Mouse (Mus musculus) thymus, postnatal 4 days (tissue): ENCODE results near the gene Dcdc2b.

ENCODE experiments used
- DNase-seq: peaks from one replicate; pipeline ENCODE4 v3.0.0; 2021

Gene Dcdc2b

DNA sequence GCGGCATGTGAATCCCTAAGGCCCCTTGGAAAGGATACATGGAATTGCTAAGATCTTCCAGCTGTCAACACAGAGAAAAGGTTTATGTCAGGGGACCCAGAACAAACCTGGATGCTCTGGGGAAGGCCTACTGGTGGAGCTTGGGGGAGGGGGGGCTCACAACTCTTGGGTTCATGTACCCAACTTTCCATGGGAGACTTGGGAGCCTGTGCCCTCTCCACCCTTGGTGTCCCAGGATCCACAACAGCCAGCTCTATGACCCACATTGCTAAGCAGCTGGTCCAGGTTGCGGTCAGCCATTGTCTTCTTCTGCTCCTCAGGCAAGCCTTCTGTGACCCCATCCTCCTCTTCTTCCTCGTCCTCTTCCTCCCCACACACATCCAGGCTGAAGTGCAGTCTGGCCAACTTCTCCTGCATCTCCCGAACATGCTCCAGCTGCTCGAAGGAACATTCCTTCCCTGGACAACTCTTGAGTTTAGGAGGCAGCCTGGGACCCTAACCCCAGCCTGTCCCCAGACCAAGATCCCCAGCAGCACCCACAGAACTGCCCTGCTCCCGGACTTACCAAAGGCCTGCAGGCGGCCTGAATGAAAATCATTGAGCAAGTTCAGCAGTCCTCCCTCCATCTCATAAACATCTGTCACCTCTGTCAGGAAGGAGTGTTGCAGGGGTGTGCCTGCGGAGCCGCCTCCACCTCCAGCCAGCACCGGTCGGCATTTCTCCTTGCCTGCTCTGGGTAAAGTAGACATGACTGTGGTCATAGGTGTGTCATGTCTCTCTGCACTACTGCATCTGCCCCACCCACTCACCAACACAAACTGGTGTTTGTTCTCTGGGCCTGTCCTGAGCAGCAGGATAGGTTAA is 6.6 kb upstream of the Dcdc2b start:
- DNase-seq, result no peak

DNA sequence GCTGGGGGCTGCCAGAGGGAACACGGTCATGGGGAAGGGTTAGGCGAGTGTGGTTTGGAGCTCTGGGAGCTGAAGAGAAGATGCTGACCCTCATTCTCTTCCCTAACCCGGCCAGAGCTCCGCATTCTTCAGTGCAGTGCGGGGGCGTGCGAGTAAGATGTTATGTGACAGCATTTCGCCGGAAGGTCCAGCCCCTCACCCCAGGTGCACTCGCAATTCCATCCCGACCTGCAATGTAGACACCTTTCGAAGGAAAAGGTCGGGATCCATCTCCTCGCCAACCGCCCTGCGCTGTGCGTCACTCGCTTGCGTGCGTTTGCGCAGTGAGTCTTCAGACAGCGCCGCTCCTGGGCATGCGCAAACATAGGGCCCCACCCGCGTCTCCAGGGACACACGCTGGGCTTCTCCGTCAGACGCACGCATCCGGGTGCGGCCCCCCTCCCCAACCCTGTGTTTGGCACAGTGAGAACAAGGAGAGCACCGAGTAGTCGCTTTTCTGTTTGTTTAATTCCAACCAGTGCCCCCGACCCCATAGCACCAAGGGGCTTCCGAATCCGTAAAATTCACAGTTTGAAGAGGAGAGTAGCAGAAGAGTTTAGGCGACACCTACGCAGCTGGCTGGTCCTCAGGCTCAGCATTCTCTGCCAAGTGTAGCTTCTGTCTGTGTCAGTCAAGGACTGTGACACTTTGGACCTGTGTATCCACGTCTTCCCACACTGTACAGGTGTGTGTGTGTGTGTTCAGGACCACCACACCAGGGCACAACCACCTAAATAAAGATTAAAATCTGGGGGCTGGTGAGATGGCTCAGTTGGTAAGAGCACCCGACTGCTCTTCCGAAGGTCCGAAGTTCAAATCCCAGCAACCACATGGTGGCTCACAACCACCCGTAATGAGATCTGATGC is 5.0 kb upstream of the Dcdc2b start, which contains the start of gene Iqcc:
Iqcc (minus strand) TSS at position 314 of the 906 bp plus-strand sequence.
- peak; percentile 96 for DNase-seq

DNA sequence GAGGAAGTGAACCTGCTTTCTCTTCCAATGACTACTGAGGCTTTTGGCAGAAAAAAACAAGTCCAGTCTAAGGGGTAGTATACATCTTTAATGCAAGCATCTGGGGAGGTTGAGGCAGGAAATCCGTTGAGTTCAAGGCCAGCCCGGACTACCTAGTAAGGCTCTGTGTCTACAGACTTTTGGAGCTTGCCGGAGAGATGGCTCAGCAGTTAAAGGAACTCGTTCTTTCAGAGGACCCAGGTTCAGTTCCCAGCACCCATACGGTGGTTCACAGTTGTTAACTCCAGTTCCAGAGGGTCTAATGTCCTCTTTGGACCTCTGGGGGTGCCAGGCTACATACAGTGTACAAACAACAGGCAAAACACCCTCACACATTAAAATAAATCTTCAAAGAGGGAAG is 4.0 kb upstream of the Dcdc2b start:
- no peak for DNase-seq

DNA sequence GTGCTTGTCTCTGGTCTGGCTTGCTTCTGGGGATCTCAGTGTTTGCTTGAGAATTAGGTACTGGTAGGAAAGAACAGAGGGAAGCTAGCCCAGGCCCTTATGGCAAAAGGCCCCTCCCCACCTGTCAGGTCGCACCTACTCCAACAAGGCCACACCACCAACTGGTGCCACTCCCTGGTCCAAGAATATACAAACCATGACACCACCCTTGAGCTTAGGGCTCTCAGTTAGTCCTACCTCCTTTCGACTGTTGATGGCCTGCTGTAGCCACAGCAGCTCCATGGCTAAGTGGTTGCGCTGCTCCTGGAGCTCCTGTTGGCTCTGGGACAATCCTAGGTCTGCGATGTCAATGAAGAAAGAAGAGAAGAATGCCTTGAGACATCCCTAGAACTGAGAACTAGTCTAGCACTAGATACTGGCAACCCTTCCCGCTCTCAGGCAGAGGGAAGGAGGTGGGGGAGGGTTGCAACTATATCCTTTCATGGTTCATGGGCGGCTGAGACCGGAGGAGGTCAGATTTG is 3.1 kb upstream of the Dcdc2b start:
- no peak for DNase-seq

DNA sequence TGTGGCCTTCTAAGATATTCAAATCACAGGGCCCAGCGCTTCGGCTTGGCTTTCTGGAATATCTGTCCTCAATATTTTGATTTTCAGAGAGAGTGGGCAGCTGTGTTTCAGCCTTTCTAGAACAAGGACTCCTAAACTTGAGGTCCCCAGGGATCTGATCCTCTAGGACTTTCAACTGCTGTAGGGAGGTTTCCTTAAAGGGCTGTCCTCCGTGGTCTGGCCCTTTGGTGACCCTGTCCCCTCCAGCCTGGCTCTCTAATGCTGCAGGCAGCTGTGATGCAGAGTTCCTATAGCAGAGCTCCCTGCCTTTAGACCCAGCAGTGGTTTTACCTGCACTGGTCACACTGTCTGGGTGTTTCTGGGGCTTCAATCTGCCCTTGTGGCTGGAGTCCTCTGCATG is 2.6 kb upstream of the Dcdc2b start:
- DNase-seq, result no peak

DNA sequence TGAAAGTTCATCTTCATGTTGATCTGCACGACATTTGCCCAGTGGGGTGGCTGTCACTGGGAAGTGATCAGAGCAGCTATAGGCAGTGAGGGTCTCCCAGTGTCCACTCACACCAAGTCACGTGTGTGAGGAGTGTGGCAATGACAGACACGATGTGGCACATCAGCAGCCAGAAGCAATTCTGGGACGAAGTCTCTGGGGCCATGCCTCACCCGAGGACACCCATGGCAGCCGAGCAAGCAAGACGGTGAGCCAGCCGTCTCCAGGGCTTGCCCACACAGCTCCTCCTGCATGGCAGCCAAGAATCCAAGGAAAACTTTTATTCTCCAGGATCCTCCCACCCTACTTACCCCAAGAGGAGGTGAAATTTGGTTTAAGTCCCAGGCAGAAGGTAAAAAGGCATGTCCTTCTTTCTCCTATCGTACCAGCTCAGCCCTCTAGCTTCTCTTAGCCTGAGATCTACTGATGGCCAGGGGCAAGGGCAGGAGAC is 1.8 kb upstream of the Dcdc2b start:
- no peak for DNase-seq

DNA sequence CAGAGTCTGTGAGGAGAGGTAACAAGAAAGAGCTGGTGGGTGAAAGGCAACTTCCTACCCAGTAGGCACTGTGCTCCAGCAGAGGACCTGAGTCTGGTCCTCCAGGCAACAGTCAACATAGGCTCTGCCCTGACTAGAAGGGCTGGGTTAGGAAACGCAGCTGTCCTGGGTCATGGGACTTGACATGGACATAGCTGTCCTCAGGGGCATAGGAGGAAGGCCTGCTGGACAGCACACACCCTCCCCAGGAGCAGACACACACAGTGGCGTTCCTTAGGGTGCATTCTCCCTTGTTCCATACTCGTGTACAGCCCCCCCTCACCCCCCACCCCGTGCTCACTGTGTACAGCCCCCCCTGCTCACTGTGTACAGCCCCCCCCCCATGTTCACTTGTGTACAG is 3.6 kb downstream of the Dcdc2b start:
- DNase-seq, result no peak

DNA sequence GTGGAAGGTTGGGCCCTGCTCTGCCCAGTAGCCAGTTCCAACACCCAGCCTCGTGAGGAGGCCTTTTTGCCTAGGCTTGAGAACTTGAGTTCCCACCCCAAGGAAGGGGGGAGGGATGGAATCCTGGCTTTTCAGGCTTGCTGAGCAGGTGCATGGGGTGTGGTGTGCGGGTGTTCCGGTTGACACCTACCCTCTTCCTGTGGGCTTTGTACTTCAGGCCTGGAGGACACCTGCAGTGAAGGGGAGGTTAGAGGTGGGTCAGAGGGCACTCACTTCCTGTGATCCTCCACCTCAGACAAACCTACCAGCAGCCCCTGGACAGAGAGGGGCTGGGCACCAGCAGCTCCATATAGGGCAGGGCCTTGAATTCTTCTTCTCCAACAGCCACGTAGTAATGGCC is 4.0 kb downstream of the Dcdc2b start:
- DNase-seq, result peak; percentile 79

DNA sequence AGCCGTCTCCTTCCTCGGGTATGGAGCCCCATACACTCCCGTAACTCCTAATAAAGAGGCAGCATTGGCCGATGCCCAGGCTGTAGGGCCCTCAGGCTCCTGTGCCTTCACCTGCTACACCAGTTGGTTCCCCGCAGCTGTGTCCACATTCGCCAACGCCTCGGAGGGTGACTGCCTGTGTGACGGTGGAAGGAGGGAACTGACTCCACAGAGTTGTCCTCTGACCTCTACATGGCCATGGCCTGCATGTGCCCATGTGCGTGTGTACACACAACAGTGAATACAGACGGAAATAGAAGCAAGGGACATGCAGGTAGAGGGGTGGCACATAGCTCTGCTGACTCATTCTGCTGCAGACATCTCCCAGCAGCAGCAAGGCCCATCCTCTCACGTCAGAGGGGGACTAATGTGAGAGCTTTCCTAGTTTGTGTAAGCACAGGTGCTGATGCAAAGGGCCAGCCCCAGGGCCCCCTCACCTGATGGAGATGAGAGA is 4.9 kb downstream of the Dcdc2b start:
- peak; percentile 59 for DNase-seq

DNA sequence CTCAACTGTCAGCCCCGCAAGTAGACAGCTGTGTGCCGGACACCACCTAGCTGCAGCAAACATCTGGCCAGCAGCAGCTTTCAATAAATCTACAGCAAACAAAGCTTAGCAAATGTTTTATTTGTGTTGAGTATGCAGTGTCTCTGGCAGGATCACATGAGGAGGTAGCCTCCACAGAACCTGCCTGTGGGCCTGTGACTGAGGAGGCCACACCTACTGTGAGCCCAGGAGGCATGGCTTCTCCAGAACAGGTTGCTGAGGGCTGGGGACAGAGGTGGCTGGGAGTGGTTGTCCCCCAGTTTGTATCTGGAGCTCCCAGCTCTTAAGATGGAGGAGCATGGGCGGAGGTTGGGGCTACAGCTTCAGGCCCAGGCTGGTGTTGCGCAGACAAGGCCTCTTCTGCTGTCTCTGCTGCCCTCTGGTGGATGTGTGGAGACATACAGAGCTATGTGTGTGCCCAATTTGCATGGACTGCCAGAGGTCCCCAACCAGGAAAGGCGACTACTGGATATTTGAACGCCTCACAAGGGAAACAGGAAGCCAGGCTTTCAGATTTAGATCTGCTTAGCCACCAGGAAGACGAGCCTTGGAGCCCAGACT is 5.5 kb downstream of the Dcdc2b start:
- peak; percentile 89 for DNase-seq

DNA sequence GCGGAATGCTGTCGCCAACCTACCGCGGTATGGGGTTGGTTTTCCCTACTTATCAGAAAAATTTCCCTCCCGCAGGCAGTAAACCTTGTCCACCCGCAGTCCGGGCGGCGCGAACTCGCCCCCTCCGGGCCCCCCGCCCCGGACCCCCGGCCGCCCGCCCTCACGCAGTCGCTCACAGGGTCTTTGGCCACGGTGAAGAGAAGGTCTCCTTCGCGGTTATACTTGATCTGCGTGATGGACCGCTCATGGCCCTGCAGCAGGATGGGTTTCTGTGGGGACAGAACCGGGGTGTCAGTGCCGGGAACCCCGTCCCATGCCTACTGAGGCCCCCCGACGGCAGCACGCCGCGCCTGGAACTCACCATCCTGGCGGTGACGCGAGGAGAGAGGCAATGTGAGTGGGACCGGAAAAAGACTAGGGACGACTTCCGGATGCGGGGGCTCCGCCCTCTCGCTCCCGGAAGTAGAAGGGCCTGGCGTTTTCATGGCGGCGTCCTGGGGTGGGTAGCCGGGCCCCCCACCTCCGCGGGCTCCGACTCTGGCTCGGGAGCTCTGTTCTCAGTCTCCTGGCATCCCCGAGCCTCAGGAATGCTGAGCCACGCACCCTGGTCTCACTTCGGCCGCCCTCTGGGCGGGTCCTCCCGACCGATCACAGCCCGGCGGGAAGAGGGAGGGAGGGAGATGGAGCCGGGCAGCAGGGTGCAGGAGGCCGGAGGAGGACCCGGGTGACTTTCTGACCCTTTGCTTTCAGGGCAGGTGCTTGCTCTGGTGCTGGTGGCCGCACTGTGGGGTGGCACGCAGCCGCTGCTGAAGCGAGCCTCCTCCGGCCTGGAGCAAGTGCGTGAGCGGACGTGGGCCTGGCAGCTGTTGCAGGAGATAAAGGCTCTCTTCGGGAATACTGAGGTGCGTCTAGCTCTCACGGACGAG is 13.6 kb downstream of the Dcdc2b start, which contains the start of the genes Eif3i and Tmem234:
Eif3i (minus strand) TSS at position 416 of the 926 bp plus-strand sequence.
Tmem234 (plus strand) TSS at position 436 of the 926 bp plus-strand sequence.
- peak; percentile 86 for DNase-seq

DNA sequence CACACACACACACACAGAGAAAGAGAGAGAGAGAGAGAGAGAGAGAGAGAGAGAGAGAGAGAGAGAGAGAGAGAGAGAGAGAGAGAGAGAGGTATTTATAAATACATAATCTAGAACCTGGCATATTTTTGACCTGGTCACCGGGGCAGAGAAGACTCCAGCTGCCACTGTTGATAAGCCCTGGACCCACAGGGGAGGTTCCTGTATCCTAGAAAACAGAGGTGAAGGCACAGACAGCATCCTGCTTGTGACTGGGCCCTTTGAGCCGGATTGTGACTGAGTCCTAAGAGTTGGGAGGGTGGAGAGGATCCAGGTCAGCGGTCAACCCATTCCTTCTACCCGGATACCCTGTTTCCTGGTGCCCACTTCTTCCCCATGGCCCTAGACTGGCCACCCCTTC is 25.2 kb downstream of the Dcdc2b start:
- DNase-seq, result no peak

DNA sequence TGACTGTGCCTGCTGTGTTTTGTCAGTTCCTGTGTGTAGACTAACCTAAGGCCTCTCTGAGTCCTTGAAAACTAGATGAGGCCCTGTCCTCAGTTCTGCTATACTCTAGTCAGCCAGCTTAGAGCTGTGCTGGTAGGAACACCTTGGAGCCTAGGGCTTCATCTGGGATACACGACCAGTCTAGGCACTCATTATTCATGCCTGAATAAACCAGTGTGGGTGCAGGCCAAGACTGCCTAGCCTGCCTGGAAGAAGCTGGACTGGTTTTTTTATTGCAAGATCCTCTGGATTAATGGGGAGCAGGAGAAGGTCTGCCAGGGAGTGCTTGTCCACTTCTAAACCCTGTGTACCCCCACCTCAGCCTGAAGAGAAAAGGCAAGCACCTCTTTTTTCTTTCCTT is 27.1 kb downstream of the Dcdc2b start:
- no peak for DNase-seq

DNA sequence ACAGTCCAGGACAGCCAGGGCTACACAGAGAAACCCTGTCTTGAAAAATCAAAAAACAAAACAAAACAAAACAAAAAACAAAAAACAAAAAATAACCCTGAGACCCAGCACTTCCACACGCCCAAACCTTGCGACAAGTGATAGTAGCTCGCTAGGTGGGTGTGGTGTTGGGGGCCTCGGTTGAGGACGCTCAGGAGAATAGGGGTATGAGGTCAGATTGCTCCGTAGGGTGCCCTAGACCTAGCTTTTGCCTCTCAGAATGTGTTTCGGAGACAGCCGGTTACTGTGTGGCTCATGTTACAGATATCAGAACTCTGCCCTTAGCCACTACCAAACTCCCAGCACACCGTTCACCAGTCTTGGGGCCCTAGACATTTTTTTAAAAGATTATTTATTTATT is 28.3 kb downstream of the Dcdc2b start:
- no peak for DNase-seq

DNA sequence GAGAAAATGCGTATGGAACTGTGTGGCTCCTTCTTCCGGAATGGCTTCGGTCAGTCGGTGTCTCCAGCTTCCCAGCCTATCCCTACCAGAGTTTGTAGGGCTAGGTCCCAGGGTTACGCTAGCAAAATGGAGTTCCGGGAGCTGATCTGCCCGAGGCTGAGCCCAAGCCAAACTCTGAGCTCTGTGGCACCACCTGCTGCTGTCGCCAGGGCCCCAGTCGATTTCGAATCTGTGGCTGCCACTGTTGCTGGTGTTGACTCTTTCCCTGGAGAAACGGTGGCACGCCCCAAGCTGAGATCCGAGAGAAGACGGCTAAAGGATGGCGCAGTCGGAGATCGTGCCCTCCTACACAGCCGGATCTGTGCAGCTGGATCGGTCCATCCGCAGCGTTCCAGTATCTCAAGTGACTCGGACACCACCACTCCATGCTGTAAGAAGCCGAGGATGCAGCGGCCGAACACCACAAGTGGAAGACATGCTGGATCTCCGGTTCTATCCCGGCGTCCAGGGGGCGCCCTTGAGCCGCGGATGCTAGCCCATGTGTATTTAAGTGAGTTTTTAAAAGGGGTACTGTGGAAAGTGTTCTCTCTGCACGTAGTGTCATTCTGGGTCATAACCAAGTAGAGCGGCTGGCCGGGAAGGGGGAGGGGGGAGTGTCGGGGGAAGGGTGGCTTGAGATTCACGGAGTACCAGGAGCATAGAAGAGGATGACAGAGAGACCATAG is 29.0 kb downstream of the Dcdc2b start:
- DNase-seq, result peak; percentile 96

DNA sequence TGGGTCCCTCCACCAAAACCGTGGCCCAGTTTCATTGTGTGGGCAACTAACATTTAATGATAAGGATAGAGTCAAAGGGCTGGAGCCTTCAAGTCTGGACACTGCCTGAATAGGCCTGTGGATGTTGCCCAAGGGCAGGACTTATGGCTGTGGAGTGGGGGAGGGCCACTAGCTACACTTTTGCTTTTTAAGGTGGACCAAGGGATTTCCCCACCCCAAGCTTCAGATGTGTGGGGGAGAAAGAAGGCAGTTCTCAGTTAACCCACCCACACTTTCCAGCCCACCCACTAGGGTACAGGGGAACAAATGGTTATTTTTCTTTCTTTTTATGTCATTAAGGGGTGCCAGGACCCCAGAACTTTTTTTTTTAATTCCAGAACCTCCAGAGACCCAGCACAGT is 29.7 kb downstream of the Dcdc2b start:
- no peak for DNase-seq

DNA sequence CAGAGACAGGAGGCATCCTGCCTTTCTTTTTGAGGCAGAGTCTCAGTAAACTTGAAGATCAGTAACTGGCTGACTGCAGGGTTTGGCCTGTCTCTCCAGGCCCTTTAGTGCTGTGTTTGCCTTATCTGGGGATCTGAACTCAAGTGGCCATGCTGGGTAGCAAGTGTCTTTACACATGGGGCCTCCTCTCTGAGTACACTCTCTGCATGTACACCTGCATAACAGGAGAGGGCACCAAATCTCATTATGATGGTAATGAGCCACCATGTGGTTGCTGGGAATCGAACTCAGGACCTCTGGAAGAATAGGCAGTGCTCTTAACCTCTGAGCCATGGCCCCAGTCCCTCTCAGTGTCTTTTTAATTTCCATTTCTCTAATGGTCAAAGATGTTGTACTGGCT is 31.8 kb downstream of the Dcdc2b start:
- no peak for DNase-seq

DNA sequence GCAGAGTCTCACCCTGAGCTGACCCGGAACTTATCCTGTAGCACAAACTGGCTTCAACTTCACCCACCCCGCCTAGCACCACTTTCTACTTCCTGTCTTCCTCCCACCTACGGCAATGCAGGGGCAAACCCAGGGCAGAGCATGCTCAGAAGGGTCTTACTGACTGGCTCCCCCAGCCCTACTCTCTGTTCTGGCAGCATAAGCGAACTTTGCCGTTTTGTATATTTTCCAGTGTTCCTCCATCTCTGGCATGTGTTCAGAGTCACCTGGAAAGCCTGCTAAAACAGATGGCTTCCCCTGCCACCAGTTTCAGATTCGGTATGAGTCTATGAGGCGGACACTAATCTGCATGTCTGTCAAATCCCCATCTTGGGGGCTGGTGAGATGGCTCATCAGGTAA is 33.7 kb downstream of the Dcdc2b start:
- DNase-seq, result peak; percentile 73

DNA sequence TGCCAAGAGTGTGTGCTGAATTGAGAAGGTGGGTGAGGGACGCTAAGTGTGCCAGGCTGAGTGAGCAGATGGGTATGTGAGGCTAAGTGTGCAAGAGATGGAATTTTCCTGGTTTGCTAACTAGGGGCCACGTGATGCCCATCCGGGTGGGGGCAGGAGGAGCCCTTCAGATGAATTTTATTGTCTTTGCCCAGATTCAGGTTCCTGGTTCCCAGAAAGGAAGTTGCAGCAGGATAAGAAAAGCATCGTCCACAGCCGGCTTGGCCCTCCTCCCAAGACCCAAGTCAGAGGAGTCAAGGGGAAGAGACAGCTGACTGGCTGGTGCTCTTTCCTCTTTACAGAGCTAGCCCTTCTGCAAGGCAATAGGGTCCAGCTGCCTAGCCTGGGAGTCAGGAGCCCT is 35.6 kb downstream of the Dcdc2b start, which contains the start of gene Fam167b:
Fam167b (minus strand) TSS at position 84 of the 400 bp plus-strand sequence.
- no peak for DNase-seq

DNA sequence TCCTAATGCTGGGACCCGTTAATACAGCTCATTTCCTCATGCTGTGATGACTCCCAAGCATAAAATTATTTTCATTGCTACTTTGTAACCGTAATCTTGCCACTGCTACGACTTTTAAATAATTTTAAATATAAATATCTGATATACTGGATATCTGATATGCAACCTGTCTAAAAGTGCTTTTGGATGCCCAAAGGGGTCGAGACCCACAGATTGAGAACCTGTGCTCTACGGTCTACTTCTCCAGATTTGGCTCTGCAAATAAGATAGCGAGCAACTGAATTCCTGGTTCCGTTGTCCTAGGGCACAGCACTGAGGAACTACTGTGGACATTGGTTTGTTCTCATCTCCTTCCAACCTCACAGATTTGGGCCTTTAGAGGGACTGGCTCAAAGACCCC is 36.4 kb downstream of the Dcdc2b start:
- no peak for DNase-seq
